Mouse (Mus musculus) embryonic facial prominence, embryonic 13.5 days (tissue): ENCODE data around the gene Fndc5. TPM values are rescaled to one million over a fixed set of nuclear protein-coding genes. Genes with fewer than 3 reads are reported as not detected.
A peak's percentile ranks its signal among the peaks of the same experiment; 100 is the strongest.

Source experiments
- ATAC-seq: fragments of 200-750 bp; cut with Nextera tagmentation; 2 replicates; pipeline ENCODE4 v1.8.0; 2017; ENCODE audit warnings: low read depth; ENCODE audit not compliant: insufficient number of reproducible peaks, insufficient read depth, low FRiP score, low TSS enrichment
- H3K27ac ChIP-seq: fragments of 300-500 bp; sonication (generic); 2 replicates; pipeline ENCODE4 v1.5.1; 2015; ENCODE audit warnings: moderate library complexity, mild to moderate bottlenecking, inconsistent platforms
- H3K27me3 ChIP-seq: fragments of 300-500 bp; sonication (generic); 2 replicates; pipeline ENCODE4 v1.6.1; 2015; ENCODE audit warnings: mild to moderate bottlenecking, inconsistent platforms
- H3K36me3 ChIP-seq: fragments of 300-500 bp; sonication (generic); 2 replicates; pipeline ENCODE4 v1.6.1; 2015; ENCODE audit warnings: mild to moderate bottlenecking, inconsistent platforms
- H3K4me1 ChIP-seq: fragments of 300-500 bp; sonication (generic); 2 replicates; pipeline ENCODE4 v1.6.1; 2015; ENCODE audit warnings: inconsistent platforms
- H3K4me2 ChIP-seq: fragments of 300-500 bp; sonication (generic); 2 replicates; pipeline ENCODE4 v1.6.1; 2015; ENCODE audit warnings: moderate library complexity, mild to moderate bottlenecking, inconsistent platforms
- H3K4me3 ChIP-seq: fragments of 300-500 bp; sonication (generic); 2 replicates; pipeline ENCODE4 v1.5.1; 2015; ENCODE audit warnings: mild to moderate bottlenecking, inconsistent platforms
- H3K9ac ChIP-seq: fragments of 300-500 bp; sonication (generic); 2 replicates; pipeline ENCODE4 v1.6.1; 2015; ENCODE audit warnings: mild to moderate bottlenecking, inconsistent platforms
- H3K9me3 ChIP-seq: fragments of 300-500 bp; sonication (generic); 2 replicates; pipeline ENCODE4 v1.6.1; 2016; ENCODE audit warnings: inconsistent platforms
- WGBS: fragments of 180-500 bp; shearing (Covaris S2); methylation state at CpG from one replicate; pipeline ENCODE4 v1.1.7; 2015; ENCODE audit warnings: mixed read lengths; 5-methylcytosine and 5-hydroxymethylcytosine counted together
- polyA plus RNA-seq: library from polyadenylated mRNA; unstranded; fragments of >200 nt; fragmentation: Nextera tagmentation; extraction: Ambion mirVana; gene quantifications from 2 replicates; pipeline ENCODE4 v1.2.1, GENCODE M21; 2015

The Fndc5 gene
- polyA plus RNA-seq, 1 experiment from 2014 or later = 4.7 TPM

- H3K36me3 ChIP-seq = no peaks in the 10 kb centered on the region
- no peak overlapping the region for H3K9ac ChIP-seq
- no peak overlapping the region for H3K4me2 ChIP-seq
- H3K27ac ChIP-seq = peak overlapping the region; percentile 39
- H3K27me3 ChIP-seq = peaks cover 33% of the 10 kb centered on the region
- ATAC-seq = no peak
- peaks cover 53% of the 10 kb centered on the region for H3K4me1 ChIP-seq
- no peaks in the 10 kb centered on the region for H3K9me3 ChIP-seq
- no peak overlapping the region for H3K4me3 ChIP-seq
- WGBS = 78% methylated on average over 4 of the region's 4 CpGs
Observed at GRCm38 (mm10) chr4:129140808-129141207, 4.0 kb downstream of the Fndc5 start.

GRCm38 (mm10) chr4:129141560-129142438 lies 5.0 kb downstream of the Fndc5 start:
- Histone ChIP-seq H3K27ac (peak overlapping the region; percentile 39; the same call in 1 of the 2 replicates), H3K4me1 (peaks cover 50% of the 10 kb centered on the region), H3K4me3 (no peak overlapping the region), H3K9ac (no peak overlapping the region), H3K9me3 (no peaks in the 10 kb centered on the region), H3K27me3 (peaks cover 23% of the 10 kb centered on the region), H3K36me3 (no peaks in the 10 kb centered on the region), H3K4me2 (no peak overlapping the region)
- ATAC-seq = 0 out of 2 replicates have a peak, but pooled peaks have one; percentile 15
- 69% methylated on average over 17 of the region's 17 CpGs for WGBS

GRCm38 (mm10) chr4:129142439-129143045 lies 5.7 kb downstream of the Fndc5 start:
- Histone ChIP-seq H3K9ac (no peak overlapping the region), H3K4me2 (no peak overlapping the region), H3K9me3 (no peaks in the 10 kb centered on the region), H3K4me1 (peaks cover 43% of the 10 kb centered on the region), H3K27me3 (peaks cover 16% of the 10 kb centered on the region), H3K27ac (no peak overlapping the region), H3K36me3 (peaks cover 1% of the 10 kb centered on the region; the same call in 1 of the 2 replicates), H3K4me3 (no peak overlapping the region)
- 87% methylated on average over 11 of the region's 11 CpGs for WGBS
- no peak for ATAC-seq

- Histone ChIP-seq H3K4me1 (peaks cover 41% of the 10 kb centered on the region), H3K36me3 (peaks cover 5% of the 10 kb centered on the region), H3K27me3 (peaks cover 6% of the 10 kb centered on the region), H3K9me3 (no peaks in the 10 kb centered on the region), H3K4me3 (no peak overlapping the region), H3K27ac (no peak overlapping the region), H3K9ac (no peak overlapping the region), H3K4me2 (no peak overlapping the region)
- no peak for ATAC-seq
- 82% methylated on average over 5 of the region's 5 CpGs for WGBS
Observed at GRCm38 (mm10) chr4:129143509-129143908, 6.7 kb downstream of the Fndc5 start.

- no peak overlapping the region for H3K4me2 ChIP-seq
- no peak overlapping the region for H3K9ac ChIP-seq
- no peaks in the 10 kb centered on the region for H3K9me3 ChIP-seq
- peak overlapping the region; percentile 72 for H3K27ac ChIP-seq
- no peak for ATAC-seq
- H3K4me3 ChIP-seq = no peak overlapping the region
- H3K4me1 ChIP-seq = peaks cover 41% of the 10 kb centered on the region
- no peaks in the 10 kb centered on the region for H3K27me3 ChIP-seq
- H3K36me3 ChIP-seq = peaks cover 17% of the 10 kb centered on the region
- WGBS = 51% methylated on average over 16 of the region's 16 CpGs
Observed at GRCm38 (mm10) chr4:129144401-129145367, 7.9 kb downstream of the Fndc5 start.

GRCm38 (mm10) chr4:129145411-129145810 lies 8.6 kb downstream of the Fndc5 start:
- Histone ChIP-seq H3K4me3 (no peak overlapping the region), H3K4me2 (no peak overlapping the region), H3K36me3 (peaks cover 22% of the 10 kb centered on the region), H3K27ac (peak overlapping the region; percentile 72; the same call in 1 of the 2 replicates), H3K9me3 (no peaks in the 10 kb centered on the region), H3K27me3 (no peaks in the 10 kb centered on the region), H3K9ac (no peak overlapping the region), H3K4me1 (peaks cover 35% of the 10 kb centered on the region)
- ATAC-seq = no peak
- 69% methylated on average over 4 of the region's 4 CpGs for WGBS

- no peak for ATAC-seq
- Histone ChIP-seq H3K4me2 (no peak overlapping the region), H3K36me3 (peaks cover 28% of the 10 kb centered on the region), H3K27ac (no peak overlapping the region), H3K9ac (no peak overlapping the region), H3K4me3 (no peak overlapping the region), H3K9me3 (no peaks in the 10 kb centered on the region), H3K4me1 (peaks cover 34% of the 10 kb centered on the region), H3K27me3 (no peaks in the 10 kb centered on the region)
- 79% methylated on average over 4 of the region's 4 CpGs for WGBS
Observed at GRCm38 (mm10) chr4:129145943-129146342, 9.1 kb downstream of the Fndc5 start.

- Histone ChIP-seq H3K4me2 (no peak overlapping the region), H3K36me3 (peaks cover 32% of the 10 kb centered on the region), H3K9ac (no peak overlapping the region), H3K27me3 (no peaks in the 10 kb centered on the region), H3K9me3 (no peaks in the 10 kb centered on the region), H3K4me3 (no peak overlapping the region), H3K4me1 (peaks cover 29% of the 10 kb centered on the region), H3K27ac (no peak overlapping the region)
- no peak for ATAC-seq
- WGBS = 58% methylated on average over 2 of the region's 2 CpGs
Observed at GRCm38 (mm10) chr4:129146392-129146791, 9.6 kb downstream of the Fndc5 start.

- Histone ChIP-seq H3K4me2 (no peak overlapping the region), H3K27me3 (no peaks in the 10 kb centered on the region), H3K27ac (no peak overlapping the region), H3K9ac (no peak overlapping the region), H3K9me3 (no peaks in the 10 kb centered on the region), H3K4me1 (peaks cover 21% of the 10 kb centered on the region), H3K36me3 (peaks cover 45% of the 10 kb centered on the region), H3K4me3 (no peak overlapping the region)
- 79% methylated on average over 13 of the region's 13 CpGs for WGBS
- no peak for ATAC-seq
Observed at GRCm38 (mm10) chr4:129147552-129148103, 10.8 kb downstream of the Fndc5 start.

GRCm38 (mm10) chr4:129149321-129149720 lies 12.5 kb downstream of the Fndc5 start:
- Histone ChIP-seq H3K36me3 (peaks cover 60% of the 10 kb centered on the region), H3K4me1 (peaks cover 13% of the 10 kb centered on the region)

GRCm38 (mm10) chr4:129151276-129151811 lies 14.5 kb downstream of the Fndc5 start:
- Histone ChIP-seq H3K4me3 (no peak overlapping the region), H3K36me3 (peaks cover 79% of the 10 kb centered on the region), H3K27me3 (no peaks in the 10 kb centered on the region), H3K27ac (no peak overlapping the region), H3K4me2 (no peak overlapping the region), H3K9ac (no peak overlapping the region), H3K4me1 (no peaks in the 10 kb centered on the region), H3K9me3 (no peaks in the 10 kb centered on the region)
- ATAC-seq = no peak
- 94% methylated on average over 4 of the region's 4 CpGs for WGBS

More at GRCm38 (mm10) chr4:129149321-129149720, 12.5 kb downstream of the Fndc5 start:
- Histone ChIP-seq H3K4me2 (no peak overlapping the region), H3K9me3 (no peaks in the 10 kb centered on the region), H3K4me3 (no peak overlapping the region), H3K27me3 (no peaks in the 10 kb centered on the region), H3K27ac (no peak overlapping the region), H3K9ac (no peak overlapping the region)
- ATAC-seq = no peak
- WGBS = 83% methylated on average over 1 of the region's 1 CpGs
